Mouse (Mus musculus) heart, embryonic 14.5 days (tissue): Measurements from ENCODE around the gene 4930404N11Rik. TPM values are rescaled to one million over a fixed set of nuclear protein-coding genes. Genes with fewer than 3 reads are reported as not detected.

ENCODE experiments used
- ATAC-seq: fragments of 200-750 bp; cut with Nextera tagmentation; 2 replicates; pipeline ENCODE4 v1.8.0; 2017; ENCODE audit warnings: low read depth, moderate TSS enrichment; ENCODE audit not compliant: insufficient number of reproducible peaks, insufficient read depth, low FRiP score
- H3K27ac ChIP-seq, 2 experiments: fragments of 200-500 bp in 1 of 2; fragments of 300-500 bp in 1 of 2; sonication (generic) in 1 of 2; replicated peaks in 1 of 2; 2 replicates each; pipeline ENCODE4 v1.5.1; 2012 to 2014; ENCODE audit warnings: low read depth in 2 of 2, low read length in 2 of 2, control low read depth in 1 of 2, mild to moderate bottlenecking in 1 of 2, mixed read lengths in 1 of 2; ENCODE audit not compliant: control insufficient read depth in 1 of 2, insufficient read depth in 1 of 2
- H3K27me3 ChIP-seq: fragments of 300-500 bp; sonication (generic); 2 replicates; pipeline ENCODE4 v1.6.1; 2014; ENCODE audit warnings: mild to moderate bottlenecking, low read length, control low read depth; ENCODE audit not compliant: control insufficient read depth, insufficient read depth
- H3K36me3 ChIP-seq: fragments of 300-500 bp; sonication (generic); 2 replicates; pipeline ENCODE4 v1.6.1; 2014; ENCODE audit warnings: mild to moderate bottlenecking, control low read depth, low read length, mixed read lengths; ENCODE audit not compliant: control insufficient read depth, insufficient read depth
- H3K4me1 ChIP-seq, 2 experiments: fragments of 200-500 bp in 1 of 2; fragments of 300-500 bp in 1 of 2; sonication (generic) in 1 of 2; 2 replicates each; pipeline ENCODE4 v1.6.1; 2012 to 2014; ENCODE audit warnings: low read length in 2 of 2, control low read depth in 1 of 2, mixed read lengths in 1 of 2; ENCODE audit not compliant: control insufficient read depth in 2 of 2, insufficient read depth in 2 of 2
- H3K4me2 ChIP-seq: fragments of 300-500 bp; sonication (generic); 2 replicates; pipeline ENCODE4 v1.6.1; 2014; ENCODE audit warnings: mild to moderate bottlenecking, low read length
- H3K4me3 ChIP-seq, 2 experiments: fragments of 200-500 bp in 1 of 2; fragments of 300-500 bp in 1 of 2; sonication (generic) in 1 of 2; 2 replicates each; pipeline ENCODE4 v1.5.1; 2012 to 2014; ENCODE audit warnings: low read length in 2 of 2, mild to moderate bottlenecking in 2 of 2, control low read depth in 1 of 2, low read depth in 1 of 2, moderate library complexity in 1 of 2; ENCODE audit not compliant: control insufficient read depth in 1 of 2, insufficient read depth in 1 of 2
- H3K9ac ChIP-seq: fragments of 300-500 bp; sonication (generic); 2 replicates; pipeline ENCODE4 v1.6.1; 2014; ENCODE audit warnings: mild to moderate bottlenecking, low read length
- H3K9me3 ChIP-seq: fragments of 300-500 bp; sonication (generic); 2 replicates; pipeline ENCODE4 v1.6.1; 2016; ENCODE audit warnings: low read length, control low read depth; ENCODE audit not compliant: control insufficient read depth
- WGBS: fragments of 180-500 bp; shearing (Covaris S2); extraction: QIAGEN DNeasy Blood & Tissue Kit; methylation state at CpG from one replicate; pipeline ENCODE4 v1.1.7; 2014; 5-methylcytosine and 5-hydroxymethylcytosine counted together
- polyA plus RNA-seq: library from polyadenylated mRNA; unstranded; fragments of >200 nt; fragmentation: Nextera tagmentation; extraction: Ambion mirVana; gene quantifications from 2 replicates; pipeline ENCODE4 v1.2.1, GENCODE M21; 2014

The 4930404N11Rik gene
- polyA plus RNA-seq, 1 experiment from 2014 or later: 0.38 TPM

DNA sequence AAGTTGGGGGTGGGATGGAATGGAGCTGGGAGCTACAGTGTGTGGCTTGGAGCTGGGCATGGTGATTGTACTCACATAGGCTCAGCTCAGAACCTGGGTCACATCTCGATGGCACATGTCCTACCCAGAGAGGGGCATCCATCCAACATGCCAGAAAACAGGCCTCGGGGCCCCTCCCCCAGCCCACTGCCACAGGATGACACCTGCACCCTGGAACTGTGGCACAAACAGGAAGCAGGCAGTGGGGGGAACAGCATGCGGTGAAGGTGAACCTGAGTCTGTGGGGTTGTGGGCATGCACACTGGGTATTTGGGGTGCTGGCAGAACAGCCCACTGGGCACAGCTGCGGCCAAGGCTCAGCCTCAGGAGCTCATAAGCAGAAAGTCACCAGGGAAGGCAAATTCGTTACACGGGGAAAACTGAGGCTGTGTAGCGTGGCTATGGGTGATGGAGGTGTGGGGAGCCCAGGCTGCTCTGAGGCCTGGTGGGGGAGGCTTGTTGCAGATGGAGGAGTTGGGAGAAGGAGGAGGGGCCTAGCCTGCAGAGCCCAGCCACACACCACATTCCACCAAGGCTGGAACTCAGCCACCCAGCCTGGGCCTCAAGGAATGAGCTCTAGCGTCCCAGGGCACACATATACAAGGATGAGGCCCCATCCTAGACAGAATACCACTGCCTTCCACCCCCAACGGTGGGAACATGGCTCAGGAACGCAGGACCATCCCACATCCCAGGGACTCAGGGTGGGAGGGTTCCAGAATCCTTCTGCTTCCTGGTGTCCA lies 36.2 kb downstream of the 4930404N11Rik start:
- Histone ChIP-seq H3K27me3 (no peaks in the 10 kb centered on the region), H3K27ac (peak overlapping the region; percentile 93 to 96), H3K4me1 (peaks cover 37 to 40% of the 10 kb centered on the region in 2 experiments), H3K4me3 (peak overlapping the region; percentile 4 to 7; a peak in 3 of 4 replicates), H3K9ac (peak overlapping the region; percentile 58), H3K4me2 (peak overlapping the region; percentile 52), H3K9me3 (no peaks in the 10 kb centered on the region), H3K36me3 (peaks cover 33% of the 10 kb centered on the region)
- peak; percentile 69 for ATAC-seq
- 40% methylated on average over 10 of the region's 10 CpGs for WGBS

DNA sequence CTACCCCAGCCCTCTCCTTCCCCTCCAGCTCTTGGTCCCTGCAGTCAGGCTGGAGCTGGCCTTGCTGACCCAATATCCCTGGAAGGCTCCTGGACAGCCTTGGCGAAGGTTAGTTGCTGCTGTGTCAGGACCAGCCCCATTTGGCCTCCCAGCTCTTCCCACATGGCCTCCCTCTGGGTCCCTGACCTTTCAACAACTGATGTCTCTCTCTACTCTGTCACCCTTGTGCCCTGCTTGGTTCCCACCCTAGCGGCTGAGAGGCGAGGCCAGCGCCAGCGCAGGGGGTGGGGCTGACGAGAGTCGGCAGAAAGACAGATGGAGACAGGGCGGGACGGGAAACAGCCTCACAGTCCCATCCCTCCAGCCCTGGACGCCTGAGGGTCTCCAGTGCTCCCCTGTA lies 37.2 kb downstream of the 4930404N11Rik start, which contains the start of gene Tbxa2r:
Gene Tbxa2r, plus strand, starts transcription at position 346 of the 400 bp plus-strand sequence.
- peak within 1 kb of the TSS; percentile 4 to 7; a peak in 3 of 4 replicates for H3K4me3 ChIP-seq
- peak within 1 kb of the TSS; percentile 58 for H3K9ac ChIP-seq
- peak within 1 kb of the TSS; percentile 93 to 96 for H3K27ac ChIP-seq
- peak within 1 kb of the TSS; percentile 52 for H3K4me2 ChIP-seq
- H3K36me3 ChIP-seq: peaks cover 41% of the 10 kb centered on the region
- peaks cover 37 to 40% of the 10 kb centered on the region in 2 experiments for H3K4me1 ChIP-seq
- WGBS: 1% methylated on average over 10 of the region's 10 CpGs
- peak; percentile 32 for ATAC-seq
- no peaks in the 10 kb centered on the region for H3K27me3 ChIP-seq
- H3K9me3 ChIP-seq: no peaks in the 10 kb centered on the region

DNA sequence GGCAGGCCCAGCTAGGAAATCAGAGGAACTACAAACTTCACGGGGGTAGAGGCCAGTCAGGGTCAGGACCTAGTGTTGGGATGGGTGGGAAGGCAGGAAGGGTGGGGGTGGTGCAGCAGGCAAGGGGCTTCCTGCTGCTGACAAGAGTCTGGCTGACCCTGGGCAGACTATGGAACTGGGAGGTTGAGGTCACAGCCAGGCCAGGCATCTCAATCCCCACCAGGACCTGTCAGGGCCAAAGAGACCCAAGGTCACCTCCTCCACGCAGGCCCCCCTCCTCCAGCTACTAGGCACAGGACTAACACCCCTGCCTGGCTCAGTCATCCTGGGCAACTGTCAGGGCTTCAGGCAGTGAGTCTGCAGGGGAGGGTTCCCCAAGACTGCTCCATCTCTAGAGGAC lies 37.7 kb downstream of the 4930404N11Rik start:
- Histone ChIP-seq H3K9ac (peak overlapping the region; percentile 58), H3K4me1 (peaks cover 37 to 40% of the 10 kb centered on the region in 2 experiments), H3K9me3 (no peaks in the 10 kb centered on the region), H3K4me3 (no peak overlapping the region), H3K4me2 (peak overlapping the region; percentile 52), H3K27me3 (no peaks in the 10 kb centered on the region), H3K27ac (peak overlapping the region; percentile 93 to 96), H3K36me3 (peaks cover 44% of the 10 kb centered on the region)
- 11% methylated on average over 2 of the region's 2 CpGs for WGBS
- ATAC-seq: no peak

DNA sequence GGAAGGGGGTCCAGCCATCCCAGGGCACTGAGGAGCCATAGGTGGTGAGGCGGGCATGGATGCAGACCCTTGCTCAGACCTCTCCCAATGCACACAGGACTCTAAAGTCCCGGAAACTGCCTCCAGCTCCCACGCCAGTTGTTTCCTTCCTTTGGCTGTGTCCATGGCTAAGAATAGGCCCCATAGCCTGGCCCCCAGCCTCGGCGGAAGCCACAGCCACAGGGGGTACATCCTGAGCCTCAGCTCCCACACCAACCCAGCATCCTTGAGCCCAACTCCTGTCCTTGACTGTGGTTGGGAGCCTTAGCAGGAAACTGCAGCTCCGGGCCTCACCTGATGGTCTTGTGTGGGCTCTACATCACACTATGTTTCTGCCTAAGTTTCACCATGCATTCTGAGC lies 38.8 kb downstream of the 4930404N11Rik start:
- ATAC-seq: no peak
- H3K9ac ChIP-seq: no peak overlapping the region
- no peak overlapping the region for H3K4me3 ChIP-seq
- H3K4me1 ChIP-seq: peaks cover 33 to 40% of the 10 kb centered on the region in 2 experiments
- 51% methylated on average over 6 of the region's 6 CpGs for WGBS
- no peak overlapping the region; the same call in 1 of the 2 replicates for H3K4me2 ChIP-seq
- peaks cover 52% of the 10 kb centered on the region for H3K36me3 ChIP-seq
- peak overlapping the region; percentile 42 to 45 for H3K27ac ChIP-seq
- no peaks in the 10 kb centered on the region for H3K9me3 ChIP-seq
- no peaks in the 10 kb centered on the region for H3K27me3 ChIP-seq

DNA sequence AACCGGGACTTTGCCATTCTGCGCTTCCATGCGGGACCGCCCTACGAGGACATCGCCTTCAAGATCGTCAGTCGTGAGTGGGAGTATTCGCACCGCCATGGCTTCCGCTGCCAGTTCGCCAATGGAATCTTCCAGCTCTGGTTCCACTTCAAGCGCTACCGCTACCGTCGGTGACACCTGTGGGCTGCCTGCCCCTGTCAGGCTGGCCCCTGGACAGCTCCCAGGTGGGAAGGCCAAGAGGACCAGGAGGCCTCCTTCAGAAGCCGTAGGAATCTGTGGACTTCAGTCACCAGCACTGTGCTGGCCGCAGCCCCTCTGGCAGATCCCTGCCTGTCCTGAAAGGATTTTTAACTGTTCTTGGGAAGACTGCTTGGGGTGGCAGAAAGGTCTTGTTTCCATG lies 39.8 kb downstream of the 4930404N11Rik start:
- no peaks in the 10 kb centered on the region for H3K27me3 ChIP-seq
- H3K27ac ChIP-seq: no peak overlapping the region
- H3K9me3 ChIP-seq: no peaks in the 10 kb centered on the region
- H3K9ac ChIP-seq: no peak overlapping the region
- no peak overlapping the region for H3K4me2 ChIP-seq
- peaks cover 28 to 36% of the 10 kb centered on the region in 2 experiments for H3K4me1 ChIP-seq
- ATAC-seq: no peak
- WGBS: 90% methylated on average over 18 of the region's 18 CpGs
- no peak overlapping the region for H3K4me3 ChIP-seq
- peaks cover 52% of the 10 kb centered on the region for H3K36me3 ChIP-seq

DNA sequence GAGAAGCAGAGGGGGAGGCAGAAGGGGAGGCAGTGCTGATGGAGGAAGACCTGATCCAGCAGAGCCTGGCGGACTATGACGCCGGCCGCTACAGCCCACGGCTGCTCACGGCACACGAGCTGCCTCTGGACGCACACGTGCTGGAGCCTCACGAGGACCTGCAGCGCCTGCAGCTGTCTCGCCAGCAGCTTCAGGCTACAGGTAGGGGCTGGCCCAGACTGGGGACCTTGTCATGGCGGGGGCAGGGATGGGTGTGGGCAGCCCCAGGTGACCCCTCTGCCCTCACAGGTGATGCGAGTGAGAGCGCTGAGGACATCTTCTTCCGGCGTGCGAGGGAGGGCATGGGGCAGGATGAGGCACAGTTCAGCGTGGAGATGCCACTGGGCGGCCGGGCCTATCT lies 40.4 kb downstream of the 4930404N11Rik start:
- Histone ChIP-seq H3K36me3 (peaks cover 52% of the 10 kb centered on the region), H3K4me3 (no peak overlapping the region), H3K4me1 (peaks cover 24 to 32% of the 10 kb centered on the region in 2 experiments), H3K27me3 (no peaks in the 10 kb centered on the region), H3K27ac (no peak overlapping the region), H3K4me2 (no peak overlapping the region), H3K9me3 (no peaks in the 10 kb centered on the region), H3K9ac (no peak overlapping the region)
- 93% methylated on average over 21 of the region's 21 CpGs for WGBS
- ATAC-seq: no peak

DNA sequence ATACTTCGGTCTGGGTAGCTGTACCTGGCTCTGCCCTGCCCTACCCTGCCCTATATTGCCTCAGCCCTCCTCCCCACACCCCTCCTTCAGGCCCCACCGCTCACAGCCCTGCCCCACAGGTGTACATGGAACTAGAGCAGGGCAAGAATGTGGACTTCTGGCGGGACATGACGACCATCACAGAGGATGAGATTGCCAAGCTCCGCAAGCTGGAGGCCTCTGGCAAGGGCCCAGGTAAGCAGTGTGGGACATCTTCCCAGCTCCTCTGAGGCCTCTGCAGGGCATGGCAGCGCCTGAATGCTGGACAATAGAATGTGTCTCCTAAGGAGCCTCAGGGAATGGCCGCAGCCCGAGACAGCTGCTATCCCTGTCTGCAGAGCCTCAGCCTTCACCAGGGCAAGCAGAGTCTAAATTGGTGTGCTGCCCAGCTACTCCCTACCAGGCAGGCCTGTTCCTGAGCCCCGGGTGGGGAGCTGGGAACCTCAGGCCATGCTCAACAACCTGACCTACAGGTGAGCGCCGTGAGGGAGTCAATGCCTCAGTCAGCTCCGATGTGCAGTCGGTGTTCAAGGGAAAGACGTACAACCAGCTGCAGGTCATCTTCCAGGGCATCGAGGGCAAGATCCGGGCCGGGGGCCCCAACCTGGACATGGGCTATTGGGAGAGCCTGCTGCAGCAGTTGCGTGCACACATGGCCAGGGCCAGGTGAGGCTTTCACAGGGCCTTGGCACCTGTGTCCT lies 41.7 kb downstream of the 4930404N11Rik start:
- H3K4me3 ChIP-seq: no peak overlapping the region
- H3K27me3 ChIP-seq: no peaks in the 10 kb centered on the region
- no peak overlapping the region for H3K9ac ChIP-seq
- H3K36me3 ChIP-seq: peaks cover 52% of the 10 kb centered on the region
- ATAC-seq: no peak
- peaks cover 22 to 30% of the 10 kb centered on the region in 2 experiments for H3K4me1 ChIP-seq
- 92% methylated on average over 18 of the region's 18 CpGs for WGBS
- H3K4me2 ChIP-seq: no peak overlapping the region
- H3K9me3 ChIP-seq: no peaks in the 10 kb centered on the region
- no peak overlapping the region for H3K27ac ChIP-seq
